Mouse (Mus musculus) heart, adult 2 months (tissue): ENCODE data around the gene Kcne4. TPM values are rescaled to one million over a fixed set of nuclear protein-coding genes. Genes with fewer than 3 reads are reported as not detected.
A peak's percentile ranks its signal among the peaks of the same experiment; 100 is the strongest.
"Not testable (repeated sequence)": the region's sequence is repeated elsewhere in the genome, so short reads cannot be mapped to it uniquely, and the experiment has no call there.

ENCODE experiments used
- DNase-seq, 2 experiments: peaks; one replicate each; pipeline ENCODE4 v3.0.0; 2021
- H3K27ac ChIP-seq: fragments of 200-600 bp; 2 replicates; pipeline ENCODE4 v1.8.1; 2022
- H3K27me3 ChIP-seq: fragments of 200-500 bp; 2 replicates; pipeline ENCODE4 v1.6.1; 2012; ENCODE audit warnings: mild to moderate bottlenecking, low read length, inconsistent platforms, mixed read lengths; ENCODE audit not compliant: control insufficient read depth, insufficient read depth
- H3K36me3 ChIP-seq: fragments of 200-500 bp; 2 replicates; pipeline ENCODE4 v1.6.1; 2012; ENCODE audit warnings: low read length, inconsistent platforms; ENCODE audit not compliant: control insufficient read depth, insufficient read depth
- H3K4me1 ChIP-seq: fragments of 200-500 bp; 2 replicates; pipeline ENCODE4 v1.6.1; 2011; ENCODE audit warnings: low read length; ENCODE audit not compliant: control insufficient read depth, insufficient read depth
- H3K4me3 ChIP-seq: fragments of 200-600 bp; 2 replicates; pipeline ENCODE4 v1.8.1; 2022
- H3K79me2 ChIP-seq: fragments of 200-500 bp; replicated peaks from 2 replicates; pipeline ENCODE4 v1.6.1; 2012; ENCODE audit warnings: mild to moderate bottlenecking, inconsistent platforms, low read length, moderate library complexity, mixed read lengths; ENCODE audit not compliant: control insufficient read depth, insufficient read depth
- H3K9ac ChIP-seq: fragments of 200-500 bp; 2 replicates; pipeline ENCODE4 v1.6.1; 2012; ENCODE audit warnings: low read depth, mild to moderate bottlenecking, control low read depth, inconsistent platforms, low read length, mixed read lengths
- CTCF ChIP-seq: fragments of 200-600 bp; IDR thresholded peaks from 2 replicates; pipeline ENCODE4 v1.8.1; 2022; ENCODE audit warnings: antibody characterized with exemption, mild to moderate bottlenecking, moderate library complexity
- EP300 ChIP-seq: fragments of 200-500 bp; IDR thresholded peaks from 2 replicates; pipeline ENCODE4 v1.6.1; 2011; ENCODE audit warnings: low read depth, low read length, control low read depth; ENCODE audit not compliant: insufficient read depth
- POLR2A ChIP-seq: fragments of 200-500 bp; IDR thresholded peaks from 2 replicates; pipeline ENCODE4 v1.6.1; 2011; ENCODE audit warnings: mild to moderate bottlenecking, low read depth, low read length, control low read depth; ENCODE audit not compliant: insufficient read depth
- WGBS: fragments of 180-500 bp; shearing (Covaris S2); methylation state at CpG from one replicate; pipeline ENCODE4 v1.1.7; 2018; 5-methylcytosine and 5-hydroxymethylcytosine counted together
- intact Hi-C: fragments of 180-260 bp; cut with DNase I; formaldehyde crosslinking; loops from one replicate; pipeline ENCODE4 v1.15.1; 2025
- long read RNA-seq: library from polyadenylated mRNA; stranded (forward); transcript quantifications from one replicate; pipeline ENCODE4 v2.0.0, GENCODE M21; 2021
- polyA plus RNA-seq: library from polyadenylated mRNA; depleted of rRNA; stranded (reverse); fragments of >200 nt; gene quantifications from 2 replicates; pipeline ENCODE4 v1.2.3, GENCODE M21; 2012; rRNA removed
- total RNA-seq, 2 experiments: library from RNA; stranded (reverse); gene quantifications; 2 replicates each; pipeline ENCODE4 v1.2.3; 2021

Gene Kcne4
- total RNA-seq (1 to 10 TPM; 1.7 to 2.7 TPM), polyA plus RNA-seq (1.1 and 1.8 TPM in 2 replicates)
- long read RNA-seq: 0 reads

DNA sequence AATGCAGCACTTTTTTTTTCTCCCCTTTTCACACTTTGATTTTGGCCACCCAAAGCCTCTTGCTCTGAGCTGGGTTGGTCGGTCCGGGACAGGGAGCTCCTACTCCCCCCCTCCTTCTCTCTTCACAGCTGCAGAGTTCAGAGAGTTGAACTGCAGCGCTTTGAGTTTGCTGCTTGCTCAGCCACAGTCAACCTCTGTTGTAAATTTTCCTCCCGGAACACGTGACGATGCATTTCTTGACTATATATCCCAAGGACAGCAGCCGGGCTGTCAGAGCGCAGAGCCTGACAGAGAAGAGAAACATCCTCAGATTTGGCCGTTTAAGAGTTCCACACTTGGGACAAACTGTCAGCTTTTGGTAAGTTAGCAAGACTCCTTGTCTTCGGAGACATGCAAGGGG is at the start of gene Kcne4:
Gene Kcne4 (plus strand): TSS at position 120 of the 400 bp plus-strand sequence.
- DNase-seq: peak; percentile 20 to 25
- WGBS: 65% methylated on average over 10 of the region's 10 CpGs
- Histone ChIP-seq H3K27me3 (no peaks in the 10 kb centered on the region), H3K4me3 (peak within 1 kb of the TSS; percentile 17), H3K4me1 (peaks cover 12% of the 10 kb centered on the region), H3K27ac (peak within 1 kb of the TSS; percentile 60), H3K36me3 (peaks cover 3% of the 10 kb centered on the region), H3K79me2 (no peaks in the 10 kb centered on the region), H3K9ac (peak within 1 kb of the TSS; percentile 23)
- intact Hi-C loops: loop anchor here (5.0 kb wide), 1 partner anchor 74 kb away; no protein-coding TSS in a partner anchor
- TF ChIP-seq POLR2A: peak; percentile 68
- TF ChIP-seq CTCF: no peak

DNA sequence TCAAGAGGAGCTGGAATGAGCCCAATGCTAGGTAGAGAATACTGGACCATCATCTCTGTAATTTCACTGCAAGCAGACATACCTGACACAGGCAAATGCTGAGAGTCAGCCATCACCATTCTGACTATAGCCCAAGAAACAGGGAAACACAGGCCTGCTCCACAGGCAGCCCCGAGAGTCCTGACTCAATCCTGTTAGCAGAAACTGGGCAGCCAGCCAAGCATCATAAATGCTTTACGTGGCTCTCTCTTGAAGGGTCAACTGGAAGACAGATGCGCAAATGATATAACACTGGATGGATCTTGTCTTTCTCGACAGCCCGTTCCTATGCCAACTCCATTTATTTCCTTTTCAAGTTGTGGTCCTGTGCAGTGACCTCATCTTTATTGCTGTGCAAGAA is 34.7 kb upstream of the Kcne4 start:
- intact Hi-C loops: no loop called here
- no peak overlapping the region for H3K9ac ChIP-seq
- H3K4me1 ChIP-seq: no peaks in the 10 kb centered on the region
- no peaks in the 10 kb centered on the region for H3K79me2 ChIP-seq
- TF ChIP-seq POLR2A (no peak), EP300 (no peak)
- H3K36me3 ChIP-seq: no peaks in the 10 kb centered on the region
- H3K27ac ChIP-seq: no peak overlapping the region
- no peak overlapping the region for H3K4me3 ChIP-seq
- H3K27me3 ChIP-seq: no peaks in the 10 kb centered on the region
- WGBS: 24% methylated on average over 5 of the region's 5 CpGs
- no peak for DNase-seq

DNA sequence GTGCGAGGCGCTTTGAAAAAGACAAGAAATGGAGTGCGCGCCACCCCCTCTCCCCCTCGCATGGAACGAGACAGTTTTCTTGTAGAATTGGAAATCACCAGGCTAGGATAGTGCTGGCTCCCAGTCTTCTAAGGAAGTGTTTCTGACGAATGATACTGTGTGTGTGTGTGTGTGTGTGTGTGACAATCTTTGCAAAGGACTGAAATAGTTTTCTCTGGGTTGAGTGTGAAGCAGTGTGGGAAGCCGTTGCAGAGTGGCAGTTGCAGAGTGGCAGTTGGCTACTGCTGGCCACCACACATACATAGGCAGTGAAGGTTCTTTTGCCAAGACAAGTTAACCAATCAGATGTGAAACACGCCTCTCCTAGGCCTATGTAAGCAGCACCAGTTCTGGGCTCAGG is 31.6 kb upstream of the Kcne4 start:
- H3K9ac ChIP-seq, DNase-seq, H3K79me2 ChIP-seq, H3K36me3 ChIP-seq, H3K4me1 ChIP-seq, intact Hi-C loops, H3K4me3 ChIP-seq, H3K27ac ChIP-seq, H3K27me3 ChIP-seq: not testable (repeated sequence)
- 93% methylated on average over 9 of the region's 9 CpGs for WGBS

GRCm38 (mm10) chr1:78789744-78790143 is 26.8 kb upstream of the Kcne4 start:
- H3K9ac ChIP-seq: no peak overlapping the region
- no peaks in the 10 kb centered on the region for H3K4me1 ChIP-seq
- H3K36me3 ChIP-seq: no peaks in the 10 kb centered on the region
- H3K27me3 ChIP-seq: no peaks in the 10 kb centered on the region
- 24% methylated on average over 1 of the region's 1 CpGs for WGBS
- no peaks in the 10 kb centered on the region for H3K79me2 ChIP-seq
- no peak overlapping the region for H3K4me3 ChIP-seq
- intact Hi-C loops: no loop called here
- DNase-seq: no peak
- TF ChIP-seq POLR2A (no peak), EP300 (no peak), CTCF (no peak)
- no peak overlapping the region for H3K27ac ChIP-seq

GRCm38 (mm10) chr1:78807428-78807827 is 9.1 kb upstream of the Kcne4 start:
- Histone ChIP-seq H3K27ac (no peak overlapping the region), H3K79me2 (no peaks in the 10 kb centered on the region), H3K9ac (no peak overlapping the region), H3K27me3 (no peaks in the 10 kb centered on the region), H3K4me3 (no peak overlapping the region), H3K36me3 (no peaks in the 10 kb centered on the region), H3K4me1 (peaks cover 6% of the 10 kb centered on the region)
- intact Hi-C loops: no loop called here
- TF ChIP-seq POLR2A: no peak
- no peak for TF ChIP-seq EP300
- TF ChIP-seq CTCF: no peak
- DNase-seq: no peak

DNA sequence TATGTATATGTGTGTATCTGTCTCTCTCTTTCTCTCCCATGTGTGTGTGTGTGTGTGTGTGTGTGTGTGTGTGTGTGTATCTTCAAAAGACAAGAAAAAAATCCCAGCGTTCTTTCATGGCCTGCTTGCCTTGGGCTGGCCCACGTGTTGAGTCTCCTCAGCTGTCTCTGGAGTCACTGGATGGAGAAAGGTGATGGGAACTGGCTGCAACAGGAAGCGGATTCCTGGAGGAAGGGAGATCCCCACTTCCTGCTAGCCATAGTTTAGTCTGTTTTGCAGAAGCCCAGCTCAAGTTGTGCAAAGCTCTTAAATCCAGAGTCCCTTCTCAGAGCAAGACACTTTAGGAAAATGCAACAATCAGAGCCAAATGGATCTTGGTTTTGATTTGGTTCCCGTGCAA is 6.7 kb upstream of the Kcne4 start:
- no peak for DNase-seq
- no peaks in the 10 kb centered on the region for H3K79me2 ChIP-seq
- H3K9ac ChIP-seq: no peak overlapping the region
- H3K36me3 ChIP-seq: no peaks in the 10 kb centered on the region
- no peak for TF ChIP-seq POLR2A
- 42% methylated on average over 4 of the region's 4 CpGs for WGBS
- no peaks in the 10 kb centered on the region for H3K27me3 ChIP-seq
- H3K27ac ChIP-seq: no peak overlapping the region
- H3K4me3 ChIP-seq: no peak overlapping the region
- peaks cover 6% of the 10 kb centered on the region for H3K4me1 ChIP-seq
- intact Hi-C loops: no loop called here

GRCm38 (mm10) chr1:78810904-78811303 is 5.7 kb upstream of the Kcne4 start:
- Histone ChIP-seq H3K36me3 (no peaks in the 10 kb centered on the region), H3K4me1 (peaks cover 6% of the 10 kb centered on the region), H3K4me3 (no peak overlapping the region), H3K27ac (no peak overlapping the region), H3K79me2 (no peaks in the 10 kb centered on the region), H3K9ac (no peak overlapping the region), H3K27me3 (no peaks in the 10 kb centered on the region)
- TF ChIP-seq CTCF: no peak
- TF ChIP-seq POLR2A: no peak
- TF ChIP-seq EP300: no peak
- WGBS: 75% methylated on average over 3 of the region's 3 CpGs
- intact Hi-C loops: no loop called here
- no peak for DNase-seq
